Mouse (Mus musculus) stomach, embryonic 14.5 days (tissue): Measurements from ENCODE around the gene Zzz3. TPM values are rescaled to one million over a fixed set of nuclear protein-coding genes. Genes with fewer than 3 reads are reported as not detected.

Experiments used
- ATAC-seq: fragments of 200-750 bp; cut with Nextera tagmentation; 2 replicates; pipeline ENCODE4 v1.8.0; 2017; ENCODE audit warnings: low read depth, moderate TSS enrichment; ENCODE audit not compliant: insufficient number of reproducible peaks, insufficient read depth, low FRiP score
- H3K27ac ChIP-seq: fragments of 300-500 bp; sonication (generic); 2 replicates; pipeline ENCODE4 v1.5.1; 2014; ENCODE audit warnings: mild to moderate bottlenecking, low read length, moderate library complexity, mixed read lengths
- H3K27me3 ChIP-seq: fragments of 300-500 bp; sonication (generic); 2 replicates; pipeline ENCODE4 v1.6.1; 2014; ENCODE audit warnings: low read length, control low read depth, mixed read lengths; ENCODE audit not compliant: control insufficient read depth, insufficient read depth
- H3K36me3 ChIP-seq: fragments of 300-500 bp; sonication (generic); 2 replicates; pipeline ENCODE4 v1.6.1; 2014; ENCODE audit warnings: mild to moderate bottlenecking, control low read depth, low read length, moderate library complexity, mixed read lengths; ENCODE audit not compliant: control insufficient read depth, insufficient read depth
- H3K4me1 ChIP-seq: fragments of 300-500 bp; sonication (generic); 2 replicates; pipeline ENCODE4 v1.6.1; 2014; ENCODE audit warnings: low read length, control low read depth, mixed read lengths; ENCODE audit not compliant: control insufficient read depth, insufficient read depth
- H3K4me2 ChIP-seq: fragments of 300-500 bp; sonication (generic); replicated peaks from 2 replicates; pipeline ENCODE4 v1.6.1; 2014; ENCODE audit warnings: low read depth, low read length, control low read depth
- H3K4me3 ChIP-seq: fragments of 300-500 bp; sonication (generic); 2 replicates; pipeline ENCODE4 v1.5.1; 2014; ENCODE audit warnings: low read depth, low read length, control low read depth
- H3K9ac ChIP-seq: fragments of 300-500 bp; sonication (generic); replicated peaks from 2 replicates; pipeline ENCODE4 v1.6.1; 2014; ENCODE audit warnings: low read depth, mild to moderate bottlenecking, control low read depth, low read length, moderate library complexity, mixed read lengths
- H3K9me3 ChIP-seq: fragments of 300-500 bp; sonication (generic); 2 replicates; pipeline ENCODE4 v1.6.1; 2016; ENCODE audit warnings: low read depth, low read length, control low read depth; ENCODE audit not compliant: control insufficient read depth
- WGBS: fragments of 180-500 bp; shearing (Covaris S2); extraction: QIAGEN DNeasy Blood & Tissue Kit; methylation state at CpG from one replicate; pipeline ENCODE4 v1.1.7; 2014; 5-methylcytosine and 5-hydroxymethylcytosine counted together
- polyA plus RNA-seq: library from polyadenylated mRNA; unstranded; fragments of >200 nt; fragmentation: Nextera tagmentation; extraction: Ambion mirVana; gene quantifications from 2 replicates; pipeline ENCODE4 v1.2.1, GENCODE M21; 2014

Zzz3 gene
- polyA plus RNA-seq, 1 experiment from 2014 or later = 63.3 TPM

GRCm38 (mm10) chr3:152474582-152475277 is 79.5 kb downstream of the Zzz3 start:
- H3K9ac ChIP-seq = no peak overlapping the region
- 58% methylated on average over 15 of the region's 15 CpGs for WGBS
- no peak overlapping the region for H3K4me3 ChIP-seq
- no peak overlapping the region for H3K27ac ChIP-seq
- H3K36me3 ChIP-seq = no peaks in the 10 kb centered on the region
- peaks cover 10% of the 10 kb centered on the region; the same call in 1 of the 2 replicates for H3K4me1 ChIP-seq
- no peak overlapping the region for H3K4me2 ChIP-seq
- no peaks in the 10 kb centered on the region for H3K9me3 ChIP-seq
- no peaks in the 10 kb centered on the region for H3K27me3 ChIP-seq
- ATAC-seq = no peak

GRCm38 (mm10) chr3:152475278-152475669 is 80.0 kb downstream of the Zzz3 start:
- Histone ChIP-seq H3K9ac (no peak overlapping the region), H3K4me2 (no peak overlapping the region), H3K9me3 (no peaks in the 10 kb centered on the region), H3K36me3 (no peaks in the 10 kb centered on the region), H3K4me3 (no peak overlapping the region), H3K27ac (no peak overlapping the region), H3K4me1 (peaks cover 10% of the 10 kb centered on the region; the same call in 1 of the 2 replicates), H3K27me3 (no peaks in the 10 kb centered on the region)
- ATAC-seq = no peak
- 83% methylated on average over 1 of the region's 1 CpGs for WGBS

- no peak overlapping the region for H3K4me3 ChIP-seq
- WGBS = 91% methylated on average over 3 of the region's 3 CpGs
- H3K4me2 ChIP-seq = no peak overlapping the region
- H3K4me1 ChIP-seq = peaks cover 10% of the 10 kb centered on the region; the same call in 1 of the 2 replicates
- no peak overlapping the region for H3K9ac ChIP-seq
- ATAC-seq = no peak
- no peaks in the 10 kb centered on the region for H3K36me3 ChIP-seq
- no peaks in the 10 kb centered on the region for H3K9me3 ChIP-seq
- no peaks in the 10 kb centered on the region for H3K27me3 ChIP-seq
- H3K27ac ChIP-seq = no peak overlapping the region
Measured at GRCm38 (mm10) chr3:152475894-152476293, 80.6 kb downstream of the Zzz3 start.

GRCm38 (mm10) chr3:152477796-152478527 is 82.7 kb downstream of the Zzz3 start:
- ATAC-seq = peak; percentile 73
- WGBS = 4% methylated on average over 23 of the region's 23 CpGs
- H3K27me3 ChIP-seq = no peaks in the 10 kb centered on the region
- peak overlapping the region; percentile 64 for H3K4me2 ChIP-seq
- no peaks in the 10 kb centered on the region for H3K9me3 ChIP-seq
- H3K36me3 ChIP-seq = no peaks in the 10 kb centered on the region
- peak overlapping the region; percentile 72 for H3K27ac ChIP-seq
- peak overlapping the region; percentile 37 for H3K4me3 ChIP-seq
- peak overlapping the region; percentile 42; the same call in 1 of the 2 replicates for H3K9ac ChIP-seq
- H3K4me1 ChIP-seq = peaks cover 13% of the 10 kb centered on the region; the same call in 1 of the 2 replicates

- Histone ChIP-seq H3K9me3 (no peaks in the 10 kb centered on the region), H3K27ac (peak overlapping the region; percentile 72; the same call in 1 of the 2 replicates), H3K4me1 (peaks cover 15% of the 10 kb centered on the region; the same call in 1 of the 2 replicates), H3K9ac (peak overlapping the region; percentile 42; the same call in 1 of the 2 replicates), H3K4me3 (peak overlapping the region; percentile 37), H3K36me3 (no peaks in the 10 kb centered on the region), H3K27me3 (no peaks in the 10 kb centered on the region), H3K4me2 (peak overlapping the region; percentile 64)
- peak; percentile 80 for ATAC-seq
- WGBS = 3% methylated on average over 14 of the region's 16 CpGs
Measured at GRCm38 (mm10) chr3:152478599-152479435, 83.5 kb downstream of the Zzz3 start.

- H3K4me3 ChIP-seq = no peak overlapping the region
- no peak for ATAC-seq
Measured at GRCm38 (mm10) chr3:152480336-152480735, 85.1 kb downstream of the Zzz3 start.

GRCm38 (mm10) chr3:152482182-152482581 is 86.9 kb downstream of the Zzz3 start:
- no peak overlapping the region for H3K4me3 ChIP-seq
- H3K9ac ChIP-seq = no peak overlapping the region
- H3K36me3 ChIP-seq = no peaks in the 10 kb centered on the region
- ATAC-seq = no peak
- no peak overlapping the region for H3K27ac ChIP-seq
- H3K9me3 ChIP-seq = no peaks in the 10 kb centered on the region
- H3K4me2 ChIP-seq = no peak overlapping the region
- H3K27me3 ChIP-seq = no peaks in the 10 kb centered on the region
- H3K4me1 ChIP-seq = peaks cover 25% of the 10 kb centered on the region
- WGBS = 86% methylated on average over 8 of the region's 8 CpGs

More at GRCm38 (mm10) chr3:152480336-152480735, 85.1 kb downstream of the Zzz3 start:
- Histone ChIP-seq H3K4me2 (no peak overlapping the region), H3K27me3 (no peaks in the 10 kb centered on the region), H3K27ac (no peak overlapping the region), H3K4me1 (peaks cover 25% of the 10 kb centered on the region), H3K9ac (no peak overlapping the region), H3K36me3 (no peaks in the 10 kb centered on the region), H3K9me3 (no peaks in the 10 kb centered on the region)
- 82% methylated on average over 6 of the region's 6 CpGs for WGBS

- Histone ChIP-seq H3K4me2 (no peak overlapping the region), H3K9ac (no peak overlapping the region), H3K4me1 (peaks cover 15% of the 10 kb centered on the region), H3K36me3 (no peaks in the 10 kb centered on the region), H3K9me3 (no peaks in the 10 kb centered on the region), H3K27ac (peak overlapping the region; percentile 66; the same call in 1 of the 2 replicates), H3K27me3 (no peaks in the 10 kb centered on the region), H3K4me3 (no peak overlapping the region)
- ATAC-seq = no peak
- WGBS = 14% methylated on average over 7 of the region's 7 CpGs
Measured at GRCm38 (mm10) chr3:152483800-152484199, 88.5 kb downstream of the Zzz3 start.
